Mouse (Mus musculus) G1E (cell line): ENCODE results near the gene Gabarap.

Experiments used
- CTCF ChIP-seq: IDR thresholded peaks from 2 replicates; pipeline ENCODE4 v1.5.1; 2012; ENCODE audit warnings: low read depth, low read length, inconsistent platforms, mixed read lengths
- GATA1 ChIP-seq: IDR thresholded peaks from 2 replicates; pipeline ENCODE4 v1.6.1; 2012; ENCODE audit warnings: borderline replicate concordance, low read length, inconsistent platforms, mixed read lengths

DNA sequence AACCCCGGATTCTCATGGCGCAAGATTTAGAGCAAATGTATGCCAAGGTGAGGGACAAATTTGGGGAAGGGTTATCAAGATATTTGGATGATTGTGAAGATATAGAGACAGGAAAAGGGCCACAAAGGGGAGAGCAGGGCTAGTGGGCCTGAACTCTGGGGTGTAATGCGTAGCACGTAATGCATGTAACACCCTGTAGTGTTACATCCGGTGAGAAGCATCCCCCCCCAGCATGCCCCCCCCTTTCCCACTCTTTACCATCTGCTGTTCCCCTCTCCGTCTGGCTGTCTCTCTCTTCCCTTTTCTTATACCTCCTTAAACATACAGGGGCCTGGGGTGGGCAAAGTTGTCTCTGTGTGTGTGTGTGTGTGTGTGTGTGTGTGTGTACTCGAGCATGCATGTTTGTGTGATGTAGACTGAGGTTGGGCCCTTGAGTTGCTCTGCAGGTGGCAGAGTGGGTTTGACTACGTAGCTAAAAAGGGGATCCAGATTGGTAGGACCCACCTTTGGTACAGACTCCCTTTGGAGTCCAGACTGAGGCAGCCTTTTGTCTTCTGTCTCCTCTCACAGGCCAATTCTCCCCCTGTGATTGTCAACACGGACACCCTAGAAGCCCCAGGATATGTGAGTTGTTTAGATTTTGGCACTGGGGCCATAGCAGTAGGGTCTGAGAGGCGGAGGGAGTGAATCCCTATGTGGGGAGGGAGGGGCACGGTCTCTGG, 39.0 kb downstream of the Gabarap start:
- TF ChIP-seq CTCF (no peak), GATA1 (no peak)
